Mouse (Mus musculus): ENCODE results near the gene Slc26a1.

- TF ChIP-seq POLR2A (IDR thresholded peaks at IDR 0.05; ENCODE audit: insufficient read depth, low read length) = no peak
- TF ChIP-seq CTCF (IDR thresholded peaks at IDR 0.05; ENCODE audit: low read depth, low read length) = no peak
These were observed 33.0 kb upstream of the Slc26a1 start for GRCm38 (mm10) chr5:108708419-108708818.
